Mouse (Mus musculus) heart, adult 11 months (tissue): ENCODE measurements around the gene Zfp281.

ENCODE experiments used
- DNase-seq: peaks from one replicate; pipeline ENCODE4 v3.0.0; 2022

Gene Zfp281

DNA sequence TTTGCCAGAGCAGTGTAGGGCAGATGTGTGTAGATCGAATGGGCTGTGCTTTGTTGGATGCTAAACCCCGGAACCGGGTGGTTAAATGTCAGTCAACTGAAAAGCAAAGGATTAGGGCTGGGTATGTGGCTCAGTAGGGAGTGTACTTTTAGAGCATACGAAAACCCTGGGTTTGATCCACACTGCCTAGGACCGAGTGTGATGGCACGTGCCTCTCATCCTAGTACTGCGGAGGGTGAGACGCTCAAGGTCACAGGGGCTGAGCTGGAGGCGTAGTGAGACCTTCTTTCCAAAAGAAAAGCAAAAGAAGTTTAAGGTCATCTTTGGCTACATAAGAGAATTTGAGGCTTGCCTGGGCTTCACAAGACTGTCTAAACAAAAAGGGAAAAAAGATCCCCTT lies 34.6 kb downstream of the Zfp281 start:
- DNase-seq: no peak

DNA sequence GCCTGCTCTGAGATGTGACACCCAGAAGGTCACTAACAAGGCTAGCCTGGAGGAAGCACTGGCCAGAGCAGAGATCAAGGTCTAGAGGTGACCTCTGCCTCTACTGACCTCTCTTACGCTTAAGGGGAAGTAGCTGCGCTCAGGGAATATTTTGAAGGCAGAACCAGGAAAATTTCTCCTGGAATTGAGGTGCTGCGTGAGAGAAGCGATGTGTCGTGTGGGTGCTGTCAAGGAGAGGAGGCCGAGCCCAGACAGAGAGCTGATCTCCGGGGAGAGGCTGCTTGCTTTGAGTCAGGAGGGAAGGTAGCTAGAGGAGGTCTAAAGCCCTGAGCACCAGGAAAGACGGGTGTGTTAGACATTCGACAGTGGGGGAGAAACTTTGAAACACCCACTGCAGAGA lies 35.2 kb downstream of the Zfp281 start:
- DNase-seq: no peak

DNA sequence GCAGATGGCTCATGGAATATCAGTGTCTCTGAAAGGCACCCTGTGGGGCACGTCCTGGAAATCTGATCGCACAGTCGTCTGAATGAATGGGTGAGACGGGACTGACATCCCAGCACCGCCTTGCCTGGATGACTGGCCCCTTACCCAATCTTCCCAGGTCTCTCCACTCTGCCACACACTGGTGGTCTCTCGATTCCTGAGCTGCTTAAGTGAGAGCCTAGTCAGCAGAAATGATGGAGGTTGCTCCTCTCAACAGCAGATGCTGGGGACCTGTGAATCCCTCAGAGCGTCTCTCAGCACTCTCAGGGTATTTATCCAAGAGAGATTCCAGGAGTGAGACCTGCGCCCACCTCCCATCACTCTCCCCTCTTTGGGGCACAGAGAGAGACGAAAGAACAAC lies 36.8 kb downstream of the Zfp281 start:
- no peak for DNase-seq

DNA sequence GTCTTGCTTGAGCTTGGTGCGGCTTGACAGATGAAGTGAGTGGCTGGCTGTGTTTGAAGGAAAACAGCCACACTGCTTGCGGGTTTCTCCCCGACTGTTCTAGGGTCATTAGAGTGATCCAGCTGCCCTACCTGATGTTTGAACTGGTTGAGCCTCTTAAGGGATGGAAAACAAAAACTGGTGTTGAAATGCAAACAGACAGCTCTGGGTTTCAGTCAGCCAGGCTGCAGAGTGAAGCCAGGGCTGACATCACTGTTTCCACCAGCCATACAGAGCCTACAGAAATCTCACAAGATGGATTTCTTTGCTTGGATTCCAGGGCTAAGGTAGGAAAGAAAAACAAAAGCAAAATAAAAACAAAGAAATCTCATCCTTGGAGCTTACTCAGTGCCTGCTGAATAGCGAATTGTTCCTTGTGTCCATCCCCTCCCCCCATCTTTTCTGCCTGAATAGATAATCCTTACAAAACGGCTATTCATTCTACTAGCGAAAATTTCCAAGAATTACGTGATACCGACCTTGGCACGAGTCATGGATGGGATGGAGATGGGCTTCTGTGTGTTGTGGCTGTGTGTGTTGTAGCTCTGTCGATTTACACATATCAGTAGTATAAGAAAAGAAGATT lies 37.4 kb downstream of the Zfp281 start:
- DNase-seq: no peak

DNA sequence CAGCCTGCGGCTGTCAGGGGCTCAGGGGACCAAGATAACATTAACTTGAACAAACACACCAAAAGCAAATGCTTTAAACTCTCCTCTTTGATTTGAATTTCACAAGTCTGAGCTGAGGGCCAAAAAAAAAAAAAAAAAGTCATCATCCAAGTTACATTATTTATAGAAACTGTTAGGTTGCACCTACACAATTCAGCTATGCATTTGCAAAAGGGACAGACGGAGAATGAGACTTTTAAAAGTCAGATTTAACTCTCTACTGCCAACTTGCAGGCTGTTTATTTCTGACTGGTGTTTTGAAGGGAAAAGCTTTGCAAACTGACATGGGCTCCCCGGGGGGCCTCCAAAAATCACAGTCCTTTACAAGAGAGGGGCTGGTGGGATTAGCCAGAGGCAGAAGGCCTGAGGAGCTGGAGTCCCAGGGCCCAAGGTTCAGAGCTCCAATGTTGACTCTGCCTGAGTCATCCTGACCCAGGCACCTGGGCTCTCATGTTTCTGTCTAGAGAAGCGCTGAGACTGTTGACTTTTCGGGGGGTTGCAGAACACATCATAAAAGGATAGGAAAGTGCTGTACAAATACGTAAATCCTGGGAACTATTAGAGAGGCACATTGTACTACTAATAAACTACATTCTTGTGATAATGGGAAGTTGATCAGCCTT lies 40.4 kb downstream of the Zfp281 start:
- no peak for DNase-seq

DNA sequence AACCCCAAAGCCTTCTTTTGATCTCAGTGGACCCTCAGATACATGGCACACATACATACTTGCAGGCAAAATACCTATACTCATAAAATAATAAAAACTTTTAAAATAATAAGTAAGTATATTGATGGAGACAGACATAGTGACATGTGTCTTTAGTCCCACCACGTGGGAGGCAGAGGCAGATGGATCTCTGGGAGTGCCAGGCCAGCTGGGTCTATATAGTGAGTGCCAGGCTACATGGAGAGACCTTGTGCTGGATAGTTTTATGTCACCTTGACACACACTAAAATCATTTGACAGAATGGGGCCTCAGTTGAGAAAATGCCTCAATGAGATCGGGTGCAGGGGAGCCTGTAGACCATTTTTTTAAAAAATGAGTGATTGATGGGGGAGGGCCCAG lies 41.8 kb downstream of the Zfp281 start:
- no peak for DNase-seq

DNA sequence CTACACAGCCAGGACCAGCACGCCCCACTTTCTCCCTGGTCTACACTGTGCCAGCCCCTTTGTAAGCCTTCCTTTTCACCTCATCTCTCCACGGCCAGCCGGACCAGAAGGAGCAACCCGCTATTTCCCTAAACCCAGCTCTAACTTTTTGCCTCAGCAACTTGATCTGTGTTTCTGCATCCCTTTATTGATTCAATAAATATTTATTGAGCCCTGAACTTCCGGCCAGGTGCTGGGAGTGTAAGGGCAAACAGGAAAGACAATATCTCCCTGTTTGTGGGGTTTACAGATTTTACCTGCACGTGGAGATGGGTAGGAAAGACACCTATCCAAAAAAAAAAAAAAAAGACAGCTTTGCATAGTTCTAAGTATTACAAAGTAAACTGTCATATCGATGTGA lies 45.2 kb downstream of the Zfp281 start:
- no peak for DNase-seq

DNA sequence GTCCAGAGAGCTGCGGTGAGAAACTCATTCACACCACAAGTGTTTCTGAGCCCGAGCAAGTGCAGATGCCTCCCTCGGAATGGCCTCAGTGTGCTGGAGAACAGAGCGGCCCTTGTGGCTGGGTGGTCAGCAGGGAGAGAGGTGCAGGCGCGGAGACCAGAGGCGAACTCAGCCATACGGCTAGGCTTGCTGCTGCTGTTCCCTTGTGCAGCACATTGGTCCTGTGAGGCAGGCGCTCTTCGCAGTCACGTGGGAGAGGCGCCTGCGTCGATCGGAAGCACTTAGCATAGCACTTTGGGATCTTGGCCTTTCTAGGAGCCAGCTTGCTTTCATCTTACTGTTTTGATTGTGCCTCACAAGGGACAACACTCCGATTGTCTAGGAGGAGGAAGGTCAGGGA lies 45.7 kb downstream of the Zfp281 start:
- DNase-seq: peak; percentile 93

DNA sequence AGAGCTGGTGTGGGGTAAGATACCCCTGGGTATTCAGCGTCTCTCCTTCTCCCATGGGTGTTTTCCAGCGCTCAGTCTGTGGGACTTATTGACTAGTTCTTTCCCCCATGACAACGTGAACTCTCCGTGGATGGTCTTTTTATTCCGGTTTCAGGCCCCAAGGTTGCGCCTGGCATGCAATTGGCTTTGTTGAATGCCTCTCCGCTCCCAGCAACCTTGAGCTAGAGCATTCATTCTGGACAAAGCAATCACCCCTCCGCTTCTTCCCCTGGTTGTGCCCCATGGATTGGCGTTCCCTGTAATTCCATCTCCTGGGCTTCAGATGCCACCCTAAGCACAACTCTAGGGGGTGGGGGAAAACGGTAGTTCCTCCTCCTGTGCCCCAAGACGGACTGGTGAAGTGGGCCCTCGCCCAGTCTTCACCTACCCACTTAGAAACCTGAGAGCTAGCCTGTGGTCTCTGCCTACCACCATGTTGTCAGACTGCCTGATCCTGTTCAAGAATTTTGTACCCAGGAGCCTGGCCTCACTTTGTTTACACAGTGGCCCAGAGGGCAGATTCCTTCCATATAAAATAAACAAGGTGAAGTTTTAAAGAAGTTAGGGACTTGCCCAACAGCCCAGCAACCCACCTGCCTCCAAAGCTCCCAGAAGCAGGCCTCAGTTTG lies 47.2 kb downstream of the Zfp281 start:
- DNase-seq: no peak

DNA sequence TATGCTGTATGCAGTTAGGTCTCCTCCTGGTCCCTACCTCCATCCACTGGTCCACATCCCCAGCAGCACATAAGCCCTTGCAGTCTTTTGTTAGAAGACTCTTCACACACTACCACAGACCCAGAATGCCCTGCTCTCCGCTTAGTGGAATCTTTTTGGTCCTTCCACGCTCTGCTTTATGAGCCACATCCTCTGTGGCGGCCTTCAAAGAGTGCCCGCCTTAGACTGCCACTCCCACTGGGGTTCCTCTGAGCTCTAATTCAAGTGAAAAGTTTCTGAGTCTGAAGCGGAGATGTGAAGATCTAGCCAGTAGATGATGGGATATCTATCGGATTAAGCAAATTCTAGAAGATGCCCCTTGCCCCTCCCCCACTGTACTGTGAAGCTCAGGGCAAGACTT lies 47.9 kb downstream of the Zfp281 start:
- peak; percentile 55 for DNase-seq

DNA sequence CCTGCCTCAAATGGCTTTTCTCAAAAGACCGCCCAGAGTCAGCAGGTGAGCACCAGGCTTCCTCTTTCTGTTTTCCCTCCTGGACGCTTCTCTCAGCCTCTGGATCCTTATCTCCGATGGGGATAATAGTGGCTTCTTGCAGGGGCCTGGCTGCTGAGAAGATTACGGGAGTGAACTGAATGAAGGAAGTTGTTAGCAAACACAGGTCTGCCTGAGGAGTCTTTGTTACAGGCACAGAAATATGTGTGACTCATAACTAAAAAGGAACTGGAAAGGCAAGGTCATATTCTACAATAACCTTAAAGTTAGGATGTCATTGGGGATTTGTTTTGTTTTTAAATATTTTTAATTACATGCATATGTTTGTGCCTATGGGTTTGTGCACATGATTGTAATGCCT lies 48.6 kb downstream of the Zfp281 start:
- no peak for DNase-seq

DNA sequence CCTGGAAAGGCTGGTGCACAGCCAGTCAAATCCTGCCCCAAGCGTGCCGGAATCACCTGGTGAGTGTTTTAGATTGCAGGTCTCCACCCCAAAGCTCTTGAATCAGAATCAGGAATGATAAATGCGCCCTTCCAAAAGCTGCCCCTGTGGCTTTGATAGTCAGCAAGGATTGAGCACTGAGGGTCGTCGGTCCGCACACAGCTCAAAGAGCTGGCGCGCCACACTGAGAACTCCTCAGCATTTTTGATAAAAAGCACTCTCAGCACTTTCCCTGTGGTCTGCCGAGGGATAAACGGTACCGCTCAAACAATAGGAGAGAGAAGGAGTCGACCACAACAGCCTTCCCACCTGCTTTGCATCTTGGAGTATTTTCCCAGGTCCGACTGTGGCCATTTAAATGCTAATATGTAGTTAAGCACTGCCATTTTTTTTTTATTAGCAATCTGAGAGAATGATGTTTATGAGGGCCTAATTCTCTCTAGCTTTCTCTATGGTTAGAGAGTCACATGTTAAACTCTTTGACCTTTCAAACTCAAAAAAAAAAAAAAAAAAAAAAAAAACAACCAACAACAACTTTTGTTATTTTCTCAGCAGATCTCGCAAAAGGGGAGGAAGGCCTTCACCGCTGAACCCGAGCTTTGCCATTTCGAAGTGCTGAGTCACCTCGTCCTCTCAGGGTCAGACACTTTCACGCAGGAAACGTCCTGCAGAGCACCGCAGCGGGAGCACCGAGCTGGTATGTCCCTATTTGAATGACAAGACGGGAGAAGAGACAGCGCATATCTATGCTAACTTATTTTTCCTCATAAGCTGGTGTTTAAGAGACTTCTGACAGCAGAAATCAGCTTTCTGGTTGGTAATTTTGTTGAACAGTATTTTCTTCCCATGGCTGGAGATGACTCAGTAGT lies 50.1 kb downstream of the Zfp281 start:
- peak; percentile 53 for DNase-seq

DNA sequence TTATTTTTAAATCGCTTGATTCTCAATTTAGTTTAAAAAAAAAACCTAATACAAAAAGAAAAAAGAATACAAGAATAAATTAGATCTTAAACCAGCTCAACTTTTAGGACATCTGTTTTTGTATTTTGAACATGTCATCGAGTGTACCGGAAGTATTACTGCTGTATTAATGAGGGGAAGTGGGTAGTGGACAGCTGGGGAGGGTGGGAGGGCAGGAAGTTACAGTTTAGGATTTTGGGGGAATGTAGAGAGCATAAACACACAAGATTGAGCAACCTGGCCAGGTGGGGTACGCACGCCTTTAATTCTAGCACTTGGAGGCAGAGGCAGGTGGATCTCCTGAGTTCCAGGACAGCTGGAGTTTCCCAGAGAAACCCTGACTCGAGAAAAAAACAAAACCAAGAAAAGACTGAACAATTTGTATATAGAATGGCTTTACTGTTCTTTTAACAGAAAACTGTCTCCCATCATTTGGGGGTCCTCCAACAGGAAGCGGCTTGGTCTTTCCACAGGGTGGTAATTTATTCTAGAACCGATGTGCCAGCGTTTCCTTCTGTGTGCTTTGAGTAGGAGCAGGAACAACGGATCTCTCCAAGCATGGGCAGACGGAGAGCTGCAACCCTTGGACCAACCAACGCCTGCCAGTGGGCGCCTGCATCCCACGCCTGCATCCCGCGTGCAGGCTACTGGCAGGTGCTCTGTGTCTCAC lies 51.2 kb downstream of the Zfp281 start:
- no peak for DNase-seq

DNA sequence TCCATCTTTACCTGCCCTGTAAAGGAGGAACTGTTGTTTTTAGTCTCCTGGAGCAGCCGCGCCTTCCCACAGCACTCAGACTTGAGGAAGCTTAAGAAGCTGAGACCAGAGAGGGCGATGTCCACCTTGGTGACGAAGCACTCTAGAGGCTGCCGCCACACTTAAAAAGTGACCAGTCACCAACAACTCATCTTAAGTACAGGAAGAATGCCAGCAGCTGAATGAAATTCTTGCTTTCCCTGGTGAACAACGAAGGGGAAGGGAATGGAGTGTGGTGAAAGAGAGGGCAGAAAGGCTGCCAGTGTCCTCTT lies 51.7 kb downstream of the Zfp281 start:
- DNase-seq: no peak

DNA sequence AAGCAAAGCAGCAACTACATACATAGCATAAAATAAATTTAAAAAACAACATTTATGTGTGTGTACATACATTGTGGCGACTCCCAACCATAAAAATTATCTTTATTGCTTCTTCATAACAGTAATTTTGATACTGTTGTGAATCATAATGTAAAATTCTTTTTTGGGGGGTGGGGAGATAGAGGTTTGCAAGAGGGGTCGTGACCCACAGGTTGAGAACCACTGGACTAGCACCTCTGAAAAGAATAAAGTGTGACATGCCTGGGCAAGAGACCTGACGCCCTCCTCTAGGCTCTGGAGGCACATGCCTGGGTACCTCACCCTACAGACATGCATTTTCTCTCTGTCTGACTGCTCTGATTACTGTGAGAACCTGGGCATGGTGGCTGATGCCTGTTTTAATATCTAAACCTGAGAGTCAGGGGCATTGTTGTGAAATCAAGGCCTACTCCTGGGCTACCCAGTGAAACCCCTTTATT lies 53.2 kb downstream of the Zfp281 start:
- no peak for DNase-seq

DNA sequence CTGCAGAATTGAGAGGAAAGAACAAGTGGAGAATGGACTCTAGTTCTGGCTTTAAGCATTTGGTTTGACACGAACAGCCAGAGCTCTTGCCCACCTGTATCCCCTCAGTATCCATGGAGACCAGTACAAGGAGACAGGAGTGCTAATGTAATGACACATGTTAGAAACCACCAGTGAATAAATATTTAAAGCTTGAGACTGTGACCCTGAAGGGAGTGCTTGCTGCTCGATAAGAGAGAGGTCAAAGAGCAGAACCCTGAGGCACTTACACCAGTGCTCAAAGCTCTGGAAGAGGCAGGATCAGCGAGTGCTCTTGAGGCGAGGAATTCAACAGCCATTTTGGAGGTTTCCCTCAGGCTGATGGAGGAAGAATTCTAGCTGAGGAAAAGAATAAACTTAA lies 54.1 kb downstream of the Zfp281 start:
- DNase-seq: peak; percentile 55
